Mouse (Mus musculus) midbrain, embryonic 10.5 days (tissue): ENCODE data around the gene Olfr948. TPM values are rescaled to one million over a fixed set of nuclear protein-coding genes. Genes with fewer than 3 reads are reported as not detected.

Source experiments
- DNase-seq: peaks from one replicate; pipeline ENCODE4 v3.0.0-alpha.2; 2017; ENCODE audit warnings: low spot score
- H3K27ac ChIP-seq: fragments of 300-500 bp; sonication (generic); replicated peaks from 2 replicates; pipeline ENCODE4 v1.5.1; 2016; ENCODE audit warnings: mild to moderate bottlenecking
- H3K27me3 ChIP-seq: fragments of 300-500 bp; sonication (generic); 2 replicates; pipeline ENCODE4 v1.6.1; 2016; ENCODE audit warnings: low read depth, mild to moderate bottlenecking; ENCODE audit not compliant: poor library complexity, severe bottlenecking
- H3K36me3 ChIP-seq: fragments of 300-500 bp; sonication (generic); 2 replicates; pipeline ENCODE4 v1.6.1; 2016; ENCODE audit warnings: mild to moderate bottlenecking, moderate library complexity
- H3K4me1 ChIP-seq: fragments of 300-500 bp; sonication (generic); 2 replicates; pipeline ENCODE4 v1.6.1; 2016
- H3K4me3 ChIP-seq: fragments of 300-500 bp; sonication (generic); 2 replicates; pipeline ENCODE4 v1.5.1; 2016; ENCODE audit warnings: mild to moderate bottlenecking, moderate library complexity
- H3K9me3 ChIP-seq: fragments of 300-500 bp; sonication (generic); replicated peaks from 2 replicates; pipeline ENCODE4 v1.6.1; 2016; ENCODE audit warnings: mild to moderate bottlenecking
- WGBS: fragments of 180-500 bp; shearing (Covaris S2); methylation state at CpG from one replicate; pipeline ENCODE4 v1.1.7; 2016; 5-methylcytosine and 5-hydroxymethylcytosine counted together
- polyA plus RNA-seq: library from polyadenylated mRNA; unstranded; fragments of >200 nt; fragmentation: Nextera tagmentation; extraction: Ambion mirVana; gene quantifications from 2 replicates; pipeline ENCODE4 v1.2.1, GENCODE M21; 2016

Gene Olfr948
- not detected in 2 replicates for polyA plus RNA-seq

DNA sequence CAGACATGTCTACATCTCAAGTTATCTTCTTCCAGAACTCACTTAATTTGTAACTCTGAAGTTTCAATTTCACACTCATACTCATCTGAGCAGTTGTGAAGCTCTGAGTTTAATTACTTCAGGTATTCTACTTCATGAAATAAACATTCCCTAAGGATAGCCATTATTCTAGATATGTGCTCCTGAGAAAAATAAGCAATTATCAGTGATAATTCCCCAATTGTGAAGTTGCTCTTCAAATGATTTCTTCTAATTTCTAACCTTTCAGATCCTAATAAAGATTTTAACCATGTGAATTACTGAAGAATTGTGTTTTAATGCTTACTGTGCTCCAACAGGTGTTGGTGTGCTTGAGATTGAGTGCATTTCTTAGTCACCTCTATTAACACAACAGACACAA lies at the start of gene Olfr948:
Gene Olfr948, minus strand, starts transcription at position 101 of the 400 bp plus-strand sequence.
- no peak within 1 kb of the TSS for H3K4me3 ChIP-seq
- no peak within 1 kb of the TSS for H3K27ac ChIP-seq
- no peaks in the 10 kb centered on the region for H3K9me3 ChIP-seq
- no peaks in the 10 kb centered on the region for H3K36me3 ChIP-seq
- no peaks in the 10 kb centered on the region for H3K27me3 ChIP-seq
- H3K4me1 ChIP-seq: no peaks in the 10 kb centered on the region
- DNase-seq: no peak

DNA sequence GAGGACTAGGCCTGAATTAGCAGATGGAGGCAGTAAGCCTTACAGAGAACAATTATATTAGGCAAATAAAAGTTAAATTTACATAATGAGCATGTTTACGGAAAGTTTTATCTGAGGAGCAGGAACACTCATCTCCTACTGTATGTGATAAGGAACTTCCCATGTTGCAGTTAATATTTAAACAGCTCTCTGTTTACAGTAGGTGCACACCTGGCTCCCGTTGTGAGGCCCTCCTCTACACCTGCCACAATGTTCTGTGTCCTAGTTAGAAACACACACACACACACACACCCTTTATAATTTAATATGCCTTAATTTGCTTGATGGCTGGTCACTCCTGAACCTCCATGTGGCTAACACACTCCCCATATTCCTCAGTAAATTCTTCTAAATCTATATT lies 38.7 kb downstream of the Olfr948 start:
- 87% methylated on average over 2 of the region's 2 CpGs for WGBS
- no peaks in the 10 kb centered on the region for H3K36me3 ChIP-seq
- no peak overlapping the region for H3K4me3 ChIP-seq
- no peaks in the 10 kb centered on the region for H3K9me3 ChIP-seq
- H3K27me3 ChIP-seq: no peaks in the 10 kb centered on the region
- no peak for DNase-seq
- no peak overlapping the region for H3K27ac ChIP-seq
- H3K4me1 ChIP-seq: no peaks in the 10 kb centered on the region

GRCm38 (mm10) chr9:39276718-39277117 lies 49.1 kb downstream of the Olfr948 start, which contains the start of gene Olfr945:
Olfr945 (minus strand) TSS chr9:39276818.
- Histone ChIP-seq H3K9me3 (no peaks in the 10 kb centered on the region), H3K27ac (no peak within 1 kb of the TSS), H3K36me3 (no peaks in the 10 kb centered on the region), H3K4me3 (no peak within 1 kb of the TSS), H3K27me3 (no peaks in the 10 kb centered on the region), H3K4me1 (no peaks in the 10 kb centered on the region)
- 83% methylated on average over 3 of the region's 3 CpGs for WGBS
- no peak for DNase-seq

Other genes with a start within 250 kb of the Olfr948 start
- not detected in 2 replicates for gene Olfr938, start 247.2 kb downstream of the Olfr948 start, polyA plus RNA-seq
- not detected in 2 replicates for gene Olfr27, start 197.9 kb downstream of the Olfr948 start, polyA plus RNA-seq
- not detected in 2 replicates for gene Olfr943, start 159.7 kb downstream of the Olfr948 start, polyA plus RNA-seq
- gene Olfr944, start 124.1 kb downstream of the Olfr948 start, polyA plus RNA-seq: not detected in 2 replicates
- not detected in 2 replicates for gene Olfr1537, start 76.1 kb downstream of the Olfr948 start, polyA plus RNA-seq
- not detected in 2 replicates for gene Olfr945, start 49.2 kb downstream of the Olfr948 start, polyA plus RNA-seq
- not detected in 2 replicates for gene Olfr951, start 61.4 kb upstream of the Olfr948 start, polyA plus RNA-seq
- gene Olfr952, start 101.1 kb upstream of the Olfr948 start, polyA plus RNA-seq: not detected in 2 replicates
- not detected in 2 replicates for gene Olfr954, start 130.7 kb upstream of the Olfr948 start, polyA plus RNA-seq
- gene Olfr955, start 145.9 kb upstream of the Olfr948 start, polyA plus RNA-seq: not detected in 2 replicates
- not detected in 2 replicates for gene Olfr44, start 167.9 kb upstream of the Olfr948 start, polyA plus RNA-seq
- not detected in 2 replicates for gene Olfr957, start 189.8 kb upstream of the Olfr948 start, polyA plus RNA-seq
- gene Olfr958, start 228.0 kb upstream of the Olfr948 start, polyA plus RNA-seq: not detected in 2 replicates
- not detected in 2 replicates for gene Olfr959, start 249.5 kb upstream of the Olfr948 start, polyA plus RNA-seq